Mouse (Mus musculus) MEL (cell line): Measurements from ENCODE around the gene Susd4.

Experiments
- CHD2 ChIP-seq: IDR thresholded peaks from 2 replicates; pipeline ENCODE4 v1.6.1; 2011; ENCODE audit warnings: low read length, improper control_type of control experiment
- CTCF ChIP-seq, 3 experiments: IDR thresholded peaks in 2 of 3; conservative IDR thresholded peaks in 1 of 3; 2 replicates each; pipeline ENCODE4 v1.5.1; 2011 to 2012; ENCODE audit warnings: low read length in 3 of 3, low read depth in 2 of 3, mild to moderate bottlenecking in 2 of 3, improper control_type of control experiment in 1 of 3, inconsistent platforms in 1 of 3, mixed read lengths in 1 of 3, moderate library complexity in 1 of 3; ENCODE audit not compliant: control insufficient read depth in 1 of 3, insufficient read depth in 1 of 3, poor library complexity in 1 of 3, severe bottlenecking in 1 of 3
- EP300 ChIP-seq, 2 experiments: IDR thresholded peaks; 2 replicates each; pipeline ENCODE4 v1.6.1; 2011; ENCODE audit warnings: improper control_type of control experiment in 2 of 2, low read length in 2 of 2, low read depth in 1 of 2, mild to moderate bottlenecking in 1 of 2
- GATA1 ChIP-seq: IDR thresholded peaks from 2 replicates; pipeline ENCODE4 v1.6.1; 2011; ENCODE audit warnings: low read depth, low read length, improper control_type of control experiment
- MAX ChIP-seq: IDR thresholded peaks from 2 replicates; pipeline ENCODE4 v1.6.1; 2011; ENCODE audit warnings: low read length, improper control_type of control experiment
- POLR2A ChIP-seq, 2 experiments: IDR thresholded peaks; 2 replicates each; pipeline ENCODE4 v1.6.1; 2011 to 2012; ENCODE audit warnings: low read length in 2 of 2, mild to moderate bottlenecking in 2 of 2, control low read depth in 1 of 2, improper control_type of control experiment in 1 of 2, low read depth in 1 of 2, moderate library complexity in 1 of 2; ENCODE audit not compliant: control insufficient read depth in 1 of 2, insufficient read depth in 1 of 2, poor library complexity in 1 of 2
- POLR2AphosphoS2 ChIP-seq: IDR thresholded peaks from 2 replicates; pipeline ENCODE4 v1.6.1; 2011; ENCODE audit warnings: low read length, improper control_type of control experiment
- SIN3A ChIP-seq: IDR thresholded peaks from 2 replicates; pipeline ENCODE4 v1.6.1; 2012; ENCODE audit warnings: low read length, improper control_type of control experiment, inconsistent platforms
- SMC3 ChIP-seq: IDR thresholded peaks from 2 replicates; pipeline ENCODE4 v1.6.1; 2011; ENCODE audit warnings: low read depth, low read length, improper control_type of control experiment
- TBP ChIP-seq: IDR thresholded peaks from 2 replicates; pipeline ENCODE4 v1.8.0; 2011; ENCODE audit warnings: low read depth, low read length, improper control_type of control experiment
- TCF12 ChIP-seq: IDR thresholded peaks from 2 replicates; pipeline ENCODE4 v1.6.1; 2014; ENCODE audit warnings: low read depth, mild to moderate bottlenecking, inconsistent platforms, low read length, improper control_type of control experiment, moderate library complexity
- USF1 ChIP-seq: IDR thresholded peaks from 2 replicates; pipeline ENCODE4 v1.6.1; 2014; ENCODE audit warnings: low read depth, mild to moderate bottlenecking, inconsistent platforms, low read length, improper control_type of control experiment, moderate library complexity

- no peak for TF ChIP-seq SIN3A
- no peak for TF ChIP-seq USF1
- no peak for TF ChIP-seq EP300 (IDR thresholded peaks at IDR 0.05; ENCODE audit: low read depth in 1 of 2, low read length in 2 of 2)
- TF ChIP-seq CHD2 = no peak
- no peak for TF ChIP-seq POLR2A (IDR thresholded peaks at IDR 0.05; ENCODE audit: control insufficient read depth in 1 of 2, insufficient read depth in 1 of 2, low read depth in 1 of 2, low read length in 2 of 2, poor library complexity in 1 of 2)
- no peak for TF ChIP-seq CTCF (IDR thresholded peaks at IDR 0.05 in 2 of 3, conservative IDR thresholded peaks at IDR 0.05 in 1 of 3; ENCODE audit: control insufficient read depth in 1 of 3, insufficient read depth in 1 of 3, low read depth in 2 of 3, low read length in 3 of 3, poor library complexity in 1 of 3, severe bottlenecking in 1 of 3)
- TF ChIP-seq TBP = no peak
- no peak for TF ChIP-seq GATA1
- no peak for TF ChIP-seq POLR2AphosphoS2
- no peak for TF ChIP-seq MAX
- TF ChIP-seq TCF12 = no peak
- TF ChIP-seq SMC3 = no peak
Measured at GRCm38 (mm10) chr1:182867886-182868285, 104.2 kb downstream of the Susd4 start.
